Mouse (Mus musculus) testis, postnatal 14 days (tissue): ENCODE data around the gene Khdc4.
A peak's percentile ranks its signal among the peaks of the same experiment; 100 is the strongest.

Experiments used
- DNase-seq: peaks from one replicate; pipeline ENCODE4 v3.0.0; 2021; ENCODE audit warnings: low spot score

Khdc4 gene

DNA sequence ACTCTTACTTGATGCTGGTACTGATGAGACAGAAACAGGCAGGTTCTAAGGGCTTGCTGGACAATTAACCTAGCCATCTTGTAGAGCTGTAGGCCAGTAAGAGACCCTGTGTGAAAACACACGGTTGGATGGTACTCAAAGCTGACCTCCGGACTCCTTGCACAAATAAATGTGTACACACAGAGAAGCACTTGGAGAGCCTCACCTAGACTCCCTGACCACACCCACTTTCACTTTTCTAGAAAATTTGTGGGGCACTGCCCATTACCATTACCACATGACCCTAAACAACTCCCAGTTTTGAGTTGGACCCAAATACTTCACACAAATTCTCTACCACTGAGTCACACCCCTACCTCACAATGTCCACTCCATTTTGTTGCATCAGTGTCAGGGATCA, 51.0 kb downstream of the Khdc4 start:
- DNase-seq, result no peak

DNA sequence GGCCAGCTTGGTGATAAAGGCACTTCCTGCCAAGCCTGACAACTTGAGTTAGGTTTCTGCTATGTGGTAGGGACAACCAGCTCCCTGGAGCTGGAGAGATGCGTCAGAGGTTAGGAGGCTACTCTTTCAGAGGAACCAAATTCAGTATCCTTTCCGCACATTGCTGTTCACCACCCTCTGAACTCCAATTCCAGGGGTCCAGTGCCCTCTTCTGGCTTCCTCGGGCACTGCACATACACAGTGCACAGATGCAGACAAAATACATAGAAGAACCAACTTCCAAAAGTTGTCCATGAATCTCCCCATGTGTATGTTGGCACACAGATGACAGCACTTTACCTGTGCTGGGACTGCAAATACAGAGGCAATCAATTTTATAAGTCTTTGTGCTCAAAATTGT, 53.0 kb downstream of the Khdc4 start:
- peak; percentile 37 for DNase-seq

DNA sequence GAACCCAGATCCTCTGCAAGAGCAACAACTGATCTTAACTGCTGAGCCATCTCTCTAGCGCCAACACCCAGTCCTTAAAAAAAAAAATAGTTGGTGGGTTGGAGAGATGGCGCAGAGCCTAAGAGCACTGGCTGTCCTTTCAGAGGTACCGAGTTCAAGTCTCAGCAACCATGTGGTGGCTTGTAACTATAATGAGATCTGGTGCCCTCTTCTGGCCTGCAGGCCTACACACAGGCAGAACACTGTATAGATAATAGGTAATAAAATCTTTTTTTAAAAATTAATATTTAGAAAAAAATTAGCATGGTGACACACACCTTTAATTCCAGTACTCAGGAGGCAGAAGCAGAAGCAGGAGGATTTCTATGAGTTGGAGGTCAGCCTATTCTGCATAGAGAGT, 54.5 kb downstream of the Khdc4 start:
- no peak for DNase-seq

DNA sequence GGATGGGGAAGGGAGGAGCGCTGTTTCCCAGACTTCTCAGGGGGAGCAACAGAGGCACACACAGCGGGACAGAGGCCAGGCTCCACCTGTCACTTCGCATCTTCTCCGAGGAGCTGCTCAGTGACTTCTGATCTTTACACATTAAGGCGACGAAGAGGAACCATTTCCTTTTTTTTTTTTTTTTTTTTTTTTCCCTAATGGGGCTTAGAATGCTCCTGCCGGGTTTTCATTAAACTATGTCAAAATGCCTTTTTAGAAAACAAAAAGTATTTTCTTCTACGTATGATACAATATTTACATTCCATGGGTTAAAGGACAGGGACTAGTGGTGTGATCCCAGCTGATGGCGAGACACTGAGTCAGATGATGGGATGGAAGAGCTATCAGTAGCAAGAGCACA, 59.9 kb downstream of the Khdc4 start:
- DNase-seq, result no peak

DNA sequence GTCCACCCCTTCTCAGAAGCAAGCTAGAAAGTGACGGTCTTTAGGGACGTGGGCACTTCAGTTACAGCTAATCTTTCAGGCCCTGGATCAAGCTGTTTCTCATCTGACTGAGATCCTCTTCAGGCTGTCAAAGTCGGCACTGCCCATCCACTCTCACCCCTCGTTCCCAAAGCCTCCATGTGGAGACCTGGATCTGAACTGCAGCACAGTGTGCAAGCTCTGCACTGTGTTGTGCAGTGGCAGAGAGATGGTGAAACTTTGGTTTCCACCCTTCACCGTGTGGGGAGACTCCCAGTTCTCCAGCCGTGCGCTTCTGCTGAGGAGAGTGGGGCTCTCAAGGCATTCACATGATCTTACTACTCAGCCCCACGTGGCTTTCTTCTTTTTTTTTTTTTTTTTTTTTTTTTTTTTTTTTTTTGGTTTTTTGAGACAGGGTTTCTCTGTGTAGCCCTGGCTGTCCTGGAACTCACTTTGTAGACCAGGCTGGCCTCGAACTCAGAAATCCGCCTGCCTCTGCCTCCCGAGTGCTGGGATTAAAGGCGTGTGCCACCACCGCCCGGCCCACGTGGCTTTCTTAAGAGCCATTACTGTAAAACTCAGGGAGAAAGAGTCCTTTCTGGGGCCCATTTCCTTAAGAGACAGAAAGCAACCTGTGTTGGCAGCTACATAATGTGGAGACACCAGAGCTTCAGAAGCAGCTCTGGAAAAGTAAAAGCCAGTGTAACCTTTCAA, 60.7 kb downstream of the Khdc4 start:
- no peak for DNase-seq

DNA sequence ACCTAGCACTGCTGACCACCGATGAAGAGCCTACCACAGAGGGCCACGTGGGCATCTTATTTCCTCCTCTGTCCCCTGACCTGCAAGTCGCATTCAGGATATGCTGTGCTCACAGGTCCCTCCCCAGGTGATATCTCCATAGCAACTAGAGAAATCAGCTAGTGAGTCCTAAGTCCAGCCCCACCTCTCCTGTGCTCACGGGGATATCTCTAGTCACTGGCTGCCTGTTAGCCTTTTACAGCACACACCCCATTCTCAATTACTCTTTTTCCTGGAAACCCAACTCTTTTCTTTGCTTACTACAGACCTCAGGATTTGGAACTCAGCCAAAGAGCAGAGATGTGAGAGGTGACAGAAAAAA, 61.2 kb downstream of the Khdc4 start:
- DNase-seq, result no peak

DNA sequence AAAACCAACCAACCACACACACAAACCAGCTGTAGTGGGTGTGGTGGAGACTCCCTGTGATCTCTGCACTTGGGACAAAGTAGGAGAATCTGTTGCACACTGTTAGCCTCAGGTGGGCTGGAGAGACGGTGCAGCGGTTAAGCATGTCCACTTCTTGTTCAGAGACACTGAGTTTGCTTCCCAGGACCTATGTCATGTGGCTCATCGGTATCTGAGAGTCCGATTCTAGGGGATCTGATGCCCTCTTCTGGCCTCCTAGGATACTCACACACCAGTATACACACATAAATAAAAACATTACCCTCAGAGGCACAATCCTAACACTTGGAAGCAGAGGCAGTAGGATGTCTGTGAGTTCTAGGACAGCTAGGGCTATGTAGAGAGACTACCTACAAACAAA, 68.7 kb downstream of the Khdc4 start:
- no peak for DNase-seq

DNA sequence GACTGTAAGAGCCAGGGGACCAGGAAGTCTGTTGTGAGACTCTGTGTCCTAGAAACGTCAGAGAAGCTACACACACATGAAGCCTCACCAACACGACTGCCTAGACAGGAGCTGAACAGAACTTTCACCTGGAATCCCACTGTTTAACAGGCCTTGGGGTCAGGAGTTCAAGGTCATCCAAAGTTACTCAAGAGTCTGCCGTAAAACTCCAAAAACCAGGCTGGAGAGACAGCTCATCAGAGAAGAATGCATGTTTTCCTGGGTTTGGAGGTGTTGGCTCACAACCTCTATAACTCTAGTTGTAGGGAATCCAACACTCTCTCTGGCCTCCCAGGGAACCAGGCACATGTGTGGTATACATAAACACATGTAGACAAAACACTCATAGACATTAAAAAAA, 69.9 kb downstream of the Khdc4 start:
- DNase-seq, result no peak

DNA sequence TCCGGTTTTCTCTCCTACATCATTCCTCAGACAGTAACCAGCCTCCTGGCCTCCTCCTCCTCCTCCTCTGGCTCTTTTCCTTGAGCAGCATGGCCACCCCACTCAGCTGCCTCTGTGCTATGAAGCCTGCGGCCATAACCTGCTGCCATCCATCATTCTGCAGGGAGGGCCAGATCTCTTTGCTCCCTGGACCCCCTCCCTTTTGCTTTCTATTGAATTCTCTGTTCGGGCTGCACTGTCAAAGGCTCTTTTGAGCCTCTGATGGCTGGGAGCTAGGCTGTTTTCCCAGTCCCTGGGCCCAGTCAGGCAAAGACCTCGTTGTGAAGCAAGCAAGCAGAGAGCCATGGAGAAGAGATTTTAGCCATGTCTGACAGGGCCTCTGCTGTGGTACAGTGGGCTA, 70.7 kb downstream of the Khdc4 start:
- DNase-seq, result no peak

DNA sequence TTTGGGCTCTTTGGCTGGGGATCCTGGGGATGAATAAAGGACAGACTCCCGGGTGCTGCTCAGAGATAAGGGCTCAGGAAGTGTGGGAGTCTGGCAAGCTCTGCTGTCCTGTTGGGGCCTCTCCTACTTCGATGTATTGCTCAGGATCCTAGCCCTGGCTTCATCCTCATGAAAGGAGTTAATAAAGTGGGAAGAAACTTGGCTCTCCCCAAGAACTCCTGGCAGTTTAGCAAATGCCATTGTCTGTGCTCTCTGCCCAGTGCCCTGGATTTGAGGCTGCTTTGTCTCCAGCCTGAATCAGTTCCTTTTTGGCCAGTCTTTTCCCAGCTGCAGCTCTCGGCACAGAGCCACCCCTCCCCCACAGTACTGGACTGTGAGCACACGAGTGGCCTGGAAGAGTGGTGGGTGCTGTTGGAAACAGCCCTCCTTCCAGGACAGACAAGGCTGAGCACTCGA, 72.5 kb downstream of the Khdc4 start:
- DNase-seq, result peak; percentile 68

DNA sequence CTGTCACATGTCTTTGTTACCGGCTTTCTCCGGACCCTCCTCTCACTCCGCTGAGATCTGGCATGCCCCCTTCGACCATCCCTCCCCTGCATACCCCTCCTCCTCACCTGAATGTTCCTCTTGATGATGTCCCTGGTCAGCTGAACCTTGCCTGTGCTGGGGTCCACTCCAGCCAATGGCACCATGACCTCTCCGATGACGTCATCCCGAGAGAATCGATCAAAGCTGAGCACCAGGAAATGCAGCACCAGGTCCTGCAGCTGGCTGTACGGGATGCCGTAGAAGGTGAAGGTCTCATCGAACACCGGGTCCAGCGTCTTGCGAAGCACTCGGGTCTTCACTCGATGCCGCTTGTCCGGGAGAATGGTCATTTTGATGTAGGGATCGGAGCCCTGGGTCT, 76.0 kb downstream of the Khdc4 start:
- DNase-seq, result no peak

DNA sequence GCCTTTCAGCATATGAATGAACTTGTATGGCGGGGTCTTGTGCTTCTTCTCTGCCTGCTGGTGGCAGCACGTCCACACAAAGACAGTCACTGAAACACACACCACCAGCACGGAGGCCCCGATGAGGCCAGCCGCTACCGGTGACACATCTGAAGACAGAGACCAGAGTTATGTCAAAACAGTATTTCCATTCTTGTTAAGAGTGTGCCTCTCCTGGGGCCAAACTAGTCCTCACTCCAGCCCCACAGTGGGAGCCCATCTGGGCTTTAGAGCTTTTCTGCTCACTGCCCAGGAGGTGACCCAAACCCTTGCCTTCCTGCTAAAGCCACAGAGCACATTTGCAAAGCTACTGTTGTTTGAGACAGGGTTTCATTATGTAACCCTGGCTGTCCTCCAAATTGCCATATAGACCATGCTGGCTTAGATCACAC, 76.8 kb downstream of the Khdc4 start:
- no peak for DNase-seq
